Mouse (Mus musculus) heart, postnatal 10 days (tissue): Measurements from ENCODE around the gene S100a13. TPM values are rescaled to one million over a fixed set of nuclear protein-coding genes. Genes with fewer than 3 reads are reported as not detected.

Experiments used
- DNase-seq, 2 experiments: peaks; one replicate each; pipeline ENCODE4 v3.0.0; 2021
- intact Hi-C: fragments of 180-260 bp; cut with DNase I; formaldehyde crosslinking; loops from one replicate; pipeline ENCODE4 v1.15.1; 2025
- total RNA-seq, 2 experiments: library from RNA; stranded (reverse); gene quantifications; 2 replicates each; pipeline ENCODE4 v1.2.3; 2021

Gene S100a13
- total RNA-seq, 2 experiments from 2014 or later, result 40.6 to 42.3 TPM

DNA sequence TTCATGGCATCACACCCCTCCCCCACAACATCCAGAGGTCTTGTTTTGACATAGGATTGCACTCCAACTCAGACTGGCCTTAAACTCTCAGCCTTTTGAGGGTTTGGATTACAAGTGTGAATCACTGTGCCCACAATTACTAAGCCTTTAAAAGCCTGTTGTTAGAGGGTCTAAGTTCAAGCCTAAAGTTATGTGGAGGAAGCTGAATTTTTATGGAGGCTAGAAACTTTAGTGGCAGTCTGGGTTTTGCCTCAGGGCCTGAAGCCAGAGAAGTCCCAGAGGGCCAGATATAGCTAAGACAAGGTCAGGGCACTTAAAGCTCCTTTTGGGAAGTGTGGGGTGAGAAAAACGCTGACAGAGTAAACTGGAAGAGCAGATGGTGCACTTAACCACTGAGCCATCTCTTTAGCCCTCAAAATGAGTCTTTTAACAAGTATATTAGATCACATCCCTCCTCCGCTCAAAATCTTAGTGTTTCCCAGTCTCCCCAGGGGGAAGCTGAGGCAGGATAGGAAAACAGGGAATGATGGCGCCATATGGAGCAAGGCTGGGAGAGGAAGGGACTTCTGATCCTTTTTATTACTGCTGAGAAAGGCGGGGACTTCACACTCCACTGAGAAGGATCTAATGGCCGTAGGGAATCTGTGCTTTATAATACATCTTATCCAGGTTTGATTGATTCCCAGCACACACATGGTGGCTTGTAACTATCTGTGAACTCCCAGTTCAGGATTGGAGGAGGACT lies 35.6 kb downstream of the S100a13 start:
- peak; percentile 53 to 54 for DNase-seq
- intact Hi-C loops, result no loop called here

DNA sequence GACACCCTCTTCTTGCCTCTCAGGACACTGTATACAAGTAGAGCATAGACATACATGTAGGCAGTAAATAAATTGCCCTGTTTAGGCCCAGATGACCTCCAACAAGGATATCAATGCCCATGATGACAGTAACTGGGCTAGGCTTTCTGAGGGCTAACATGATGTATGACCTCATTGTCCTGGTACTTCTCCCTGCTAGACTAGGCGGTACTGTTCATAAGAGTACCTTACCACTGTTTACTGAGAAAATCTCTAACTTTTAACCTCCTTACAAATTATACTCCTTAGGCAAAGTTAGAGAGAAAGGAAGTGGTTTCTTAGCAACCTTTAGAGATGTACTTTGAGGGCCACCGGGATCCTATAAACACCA lies 36.2 kb downstream of the S100a13 start:
- no peak for DNase-seq
- intact Hi-C loops, result no loop called here

DNA sequence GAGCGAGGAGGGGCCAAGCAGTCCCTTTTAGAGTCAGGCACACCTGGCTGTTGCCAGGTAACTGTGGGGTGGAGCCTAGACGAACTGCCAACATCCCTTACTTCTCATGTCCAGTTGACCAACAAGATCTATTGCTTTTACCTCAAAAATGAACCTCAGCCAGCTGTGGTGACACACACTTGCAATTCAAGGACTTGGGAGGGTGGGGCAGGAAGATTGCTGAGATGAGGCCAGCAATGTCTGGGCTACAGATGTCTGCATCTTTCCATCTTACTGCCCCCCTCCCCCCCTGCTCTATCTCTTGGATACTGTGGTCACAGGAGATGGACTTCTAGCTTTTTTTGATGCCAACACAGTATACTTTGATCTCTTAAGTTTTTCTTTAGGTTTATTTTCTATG lies 38.0 kb downstream of the S100a13 start:
- intact Hi-C loops, result no loop called here
- DNase-seq, result no peak

DNA sequence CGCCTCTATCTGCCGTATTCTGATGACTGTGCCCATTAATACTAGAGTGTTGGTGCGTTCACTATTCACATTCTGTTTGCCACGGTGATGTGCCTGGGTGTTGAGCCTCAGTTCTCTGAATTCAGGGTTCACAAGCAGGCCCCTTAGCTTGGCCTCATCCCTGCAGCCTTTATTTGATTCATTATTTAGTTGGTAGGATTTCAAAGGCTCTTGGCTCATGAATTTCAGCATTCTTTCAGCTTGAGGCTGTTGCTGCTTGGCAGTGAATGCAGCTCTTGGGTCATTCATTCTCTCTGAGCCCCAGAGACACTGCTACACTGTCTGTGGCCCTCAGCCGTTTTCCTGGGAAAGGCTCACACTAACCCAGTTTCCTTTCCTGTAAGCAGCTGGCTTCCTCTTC lies 41.7 kb downstream of the S100a13 start:
- intact Hi-C loops, result no loop called here
- peak; percentile 53 to 59 for DNase-seq

DNA sequence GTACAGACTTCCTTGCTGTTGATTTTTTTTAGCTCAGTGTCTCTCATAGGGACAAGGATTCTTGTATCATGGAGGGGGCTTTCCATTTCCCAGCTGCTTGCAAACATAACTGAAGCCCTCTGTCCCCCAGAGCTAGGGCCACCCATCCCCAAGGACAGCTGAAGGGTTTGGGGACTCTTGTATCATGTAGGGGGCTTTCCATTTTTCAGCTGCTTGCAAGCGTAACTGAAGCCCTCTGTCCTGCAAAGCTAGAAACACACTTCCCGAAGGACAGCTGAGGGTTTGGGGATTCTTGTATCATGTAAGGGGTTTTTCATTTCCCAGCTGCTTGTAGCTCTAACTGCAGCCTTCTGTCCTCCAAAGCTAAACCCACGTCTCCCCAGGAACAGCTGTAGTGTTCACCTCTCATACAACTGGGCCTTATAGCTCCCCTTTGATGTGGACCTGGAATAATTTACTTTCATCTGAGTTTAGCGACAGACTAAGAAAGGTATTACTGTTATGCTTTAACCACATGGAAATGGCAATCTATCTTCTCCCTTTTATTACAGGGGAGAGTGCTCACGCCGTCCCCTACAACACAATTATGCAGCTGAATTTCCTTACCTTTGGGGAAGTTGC lies 45.9 kb downstream of the S100a13 start, which contains the start of gene S100a3:
Gene S100a3, plus strand, starts transcription at position 571 of the 621 bp plus-strand sequence.
- intact Hi-C loops, result no loop called here
- no peak for DNase-seq

Other genes starting within 250 kb of the S100a13 start
- 10 to 100 TPM; 16.8 to 19.7 TPM for gene Dennd4b, start 249.2 kb upstream of the S100a13 start, total RNA-seq
- gene Gatad2b, start 221.3 kb upstream of the S100a13 start, total RNA-seq, result 10 to 100 TPM; 56.6 to 59.5 TPM
- gene Slc27a3, start 124.5 kb upstream of the S100a13 start, total RNA-seq, result 1 to 10 TPM; 1.9 to 3.3 TPM
- 10 to 100 TPM; 24.4 to 28.3 TPM for gene Ints3, start 80.8 kb upstream of the S100a13 start, total RNA-seq
- 10 to 100 TPM; 35.4 to 37.8 TPM for gene Npr1, start 48.6 kb upstream of the S100a13 start, total RNA-seq
- 10 to 100 TPM; 55.3 to 57.5 TPM for gene Ilf2, start 38.3 kb upstream of the S100a13 start, total RNA-seq
- gene Snapin, start 23.4 kb upstream of the S100a13 start, total RNA-seq, result 10 to 100 TPM; 55.9 to 62.7 TPM
- gene Chtop, start 4.9 kb upstream of the S100a13 start, total RNA-seq, result 100 to 1,000 TPM; 126 to 128 TPM
- 100 to 1,000 TPM; 418 to 437 TPM for gene S100a1, start within 50 bp of the S100a13 start, total RNA-seq
- not detected for gene S100a14, start 12.4 kb downstream of the S100a13 start, total RNA-seq
- gene S100a16, start 22.8 kb downstream of the S100a13 start, total RNA-seq, result 100 to 1,000 TPM; 108 to 126 TPM
- not detected for gene S100a3, start 46.1 kb downstream of the S100a13 start, total RNA-seq
- not detected for gene S100a2, start 75.8 kb downstream of the S100a13 start, total RNA-seq
- gene Gm42674, start 87.5 kb downstream of the S100a13 start, total RNA-seq, result not detected
- gene S100a4, start 89.3 kb downstream of the S100a13 start, total RNA-seq, result 10 to 100 TPM; 10.3 to 11.7 TPM
- gene S100a5, start 94.1 kb downstream of the S100a13 start, total RNA-seq, result not detected
- 10 to 100 TPM; 81.8 to 85.3 TPM for gene S100a6, start 98.4 kb downstream of the S100a13 start, total RNA-seq
- under 1 TPM in 1 of 2 experiments, not detected in 1; 0.20 TPM for gene S100a7a, start 139.6 kb downstream of the S100a13 start, total RNA-seq
- 1 to 10 TPM; 3.7 to 4.7 TPM for gene S100a8, start 154.5 kb downstream of the S100a13 start, total RNA-seq
- 1 to 10 TPM; 5.2 to 6.7 TPM for gene S100a9, start 181.3 kb downstream of the S100a13 start, total RNA-seq
- not detected for gene Pglyrp4, start 212.5 kb downstream of the S100a13 start, total RNA-seq